Mouse (Mus musculus) forebrain, embryonic 16.5 days (tissue): ENCODE results near the gene Tmem176a. TPM values are rescaled to one million over a fixed set of nuclear protein-coding genes. Genes with fewer than 3 reads are reported as not detected.

ENCODE experiments used
- polyA plus RNA-seq: library from polyadenylated mRNA; unstranded; fragments of >200 nt; fragmentation: Nextera tagmentation; extraction: Ambion mirVana; gene quantifications from 2 replicates; pipeline ENCODE4 v1.2.1, GENCODE M21; 2015

Gene Tmem176a
- polyA plus RNA-seq, 1 experiment from 2014 or later = 10.2 TPM

Other genes with a start within 250 kb of the Tmem176a start
- 32.9 and 34.4 TPM in 2 replicates for gene Repin1, start 247.0 kb upstream of the Tmem176a start, polyA plus RNA-seq
- gene Gm44965, start 247.0 kb upstream of the Tmem176a start, polyA plus RNA-seq = not detected in 2 replicates
- 15.8 and 17.2 TPM in 2 replicates for gene Zfp775, start 238.9 kb upstream of the Tmem176a start, polyA plus RNA-seq
- gene AI854703, start 214.2 kb upstream of the Tmem176a start, polyA plus RNA-seq = 11.7 and 17.5 TPM in 2 replicates
- gene Gimap8, start 193.7 kb upstream of the Tmem176a start, polyA plus RNA-seq = 0.52 and 0.56 TPM in 2 replicates
- 2.0 and 2.7 TPM in 2 replicates for gene Gimap9, start 164.8 kb upstream of the Tmem176a start, polyA plus RNA-seq
- gene Gimap4, start 156.4 kb upstream of the Tmem176a start, polyA plus RNA-seq = 1.2 and 1.8 TPM in 2 replicates
- 7.8 and 7.9 TPM in 2 replicates for gene Gimap6, start 132.7 kb upstream of the Tmem176a start, polyA plus RNA-seq
- 1.1 TPM in 1 of 2 replicates, not detected in the other for gene Gm28053, start 122.3 kb upstream of the Tmem176a start, polyA plus RNA-seq
- not detected in 2 replicates for gene Gimap7, start 122.3 kb upstream of the Tmem176a start, polyA plus RNA-seq
- 4.0 and 5.5 TPM in 2 replicates for gene Gimap1, start 101.9 kb upstream of the Tmem176a start, polyA plus RNA-seq
- gene Gimap5, start 94.7 kb upstream of the Tmem176a start, polyA plus RNA-seq = 0.77 and 1.4 TPM in 2 replicates
- gene Gimap3, start 70.1 kb upstream of the Tmem176a start, polyA plus RNA-seq = not detected in 2 replicates
- 73.2 and 80.9 TPM in 2 replicates for gene Tmem176b, start 577 bp downstream of the Tmem176a start, polyA plus RNA-seq
- gene Aoc1, start 32.0 kb downstream of the Tmem176a start, polyA plus RNA-seq = not detected in 2 replicates
- gene 1600015I10Rik, start 89.0 kb downstream of the Tmem176a start, polyA plus RNA-seq = not detected in 2 replicates
- not detected in 2 replicates for gene Doxl2, start 134.0 kb downstream of the Tmem176a start, polyA plus RNA-seq
- not detected in 2 replicates for gene Svs1, start 145.9 kb downstream of the Tmem176a start, polyA plus RNA-seq
- 0.39 and 0.61 TPM in 2 replicates for gene Gpnmb, start 195.6 kb downstream of the Tmem176a start, polyA plus RNA-seq
- gene Malsu1, start 232.9 kb downstream of the Tmem176a start, polyA plus RNA-seq = 59.1 and 61.8 TPM in 2 replicates